Mouse (Mus musculus) brain, embryonic 14.5 days (tissue): ENCODE measurements at regions not wholly inside any gene's neighbourhood (a gene's known extent, or its start where the extent isn't known, plus 50 kb on each side); places are given as distances from the start of the nearest gene placed in this dataset.

Experiments
- CTCF ChIP-seq: fragments of 200-500 bp; IDR thresholded peaks from 2 replicates; pipeline ENCODE4 v1.5.1; 2012; ENCODE audit warnings: inconsistent platforms, mild to moderate bottlenecking, moderate library complexity, borderline replicate concordance; ENCODE audit not compliant: insufficient read depth, insufficient read length; ENCODE audit errors: extremely low read depth
- POLR2A ChIP-seq: fragments of 200-500 bp; IDR thresholded peaks from 2 replicates; pipeline ENCODE4 v1.6.1; 2012; ENCODE audit warnings: mild to moderate bottlenecking, inconsistent platforms, borderline replicate concordance; ENCODE audit not compliant: poor library complexity, insufficient read depth, insufficient read length, severe bottlenecking; ENCODE audit errors: extremely low read depth

- TF ChIP-seq CTCF (peak; percentile 20; the same call in 1 of the 2 replicates), POLR2A (no peak)
Measured at GRCm38 (mm10) chr16:75381191-75381590, 204.7 kb downstream of the Lipi start.
